Mouse (Mus musculus) ES-Bruce4 (cell line): ENCODE measurements around the gene Tekt3.

Experiments used
- EP300 ChIP-seq: IDR thresholded peaks from 2 replicates; pipeline ENCODE4 v1.6.1; 2011; ENCODE audit warnings: low read depth, low read length; ENCODE audit not compliant: insufficient read depth
- POLR2A ChIP-seq: IDR thresholded peaks from one replicate; pipeline ENCODE4 v1.8.1; 2011; ENCODE audit warnings: low read length; ENCODE audit not compliant: insufficient read depth

- no peak for TF ChIP-seq POLR2A
- TF ChIP-seq EP300 = no peak
Observed at GRCm38 (mm10) chr11:63021141-63021806, 40.2 kb upstream of the Tekt3 start.
